Mouse (Mus musculus): ENCODE results near the gene Arl6ip4. TPM values are rescaled to one million over a fixed set of nuclear protein-coding genes. Genes with fewer than 3 reads are reported as not detected.

The Arl6ip4 gene
- polyA plus RNA-seq, 1 experiment, result 51.0 TPM

- Histone ChIP-seq H3K4me3 (ENCODE audit: insufficient read depth, low read length) (no peak overlapping the region), H3K4me1 (ENCODE audit: control insufficient read depth, insufficient read depth, low read length) (peaks cover 8% of the 10 kb centered on the region), H3K27ac (ENCODE audit: insufficient read depth, low read depth, low read length) (no peak overlapping the region)
- TF ChIP-seq POLR2A (IDR thresholded peaks at IDR 0.05; ENCODE audit: borderline replicate concordance, low read depth, low read length) (no peak), CTCF (IDR thresholded peaks at IDR 0.05; ENCODE audit: low read depth, low read length) (no peak)
These were observed 50.9 kb downstream of the Arl6ip4 start for GRCm38 (mm10) chr5:124166741-124167140.

DNA sequence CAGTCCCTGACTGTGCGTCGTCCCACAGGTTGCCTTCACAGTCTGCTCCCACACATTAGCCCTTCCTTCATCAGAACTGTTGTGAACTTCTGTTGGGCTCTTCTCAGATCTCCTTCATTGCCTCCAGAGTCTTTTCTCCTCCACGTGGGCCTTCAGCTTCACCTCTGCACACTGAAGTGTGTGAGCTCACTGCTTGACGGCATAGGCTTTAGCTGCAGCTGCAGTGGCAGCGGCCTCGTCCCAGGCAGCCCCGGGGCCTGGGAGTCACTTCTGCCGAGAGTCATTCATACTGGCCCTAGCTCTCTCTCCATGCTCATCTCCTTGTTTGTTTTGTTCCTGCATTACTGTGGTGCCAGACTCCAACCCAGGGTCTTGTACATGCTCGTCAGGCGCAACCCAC lies 51.7 kb downstream of the Arl6ip4 start:
- no peak for TF ChIP-seq POLR2A (IDR thresholded peaks at IDR 0.05; ENCODE audit: borderline replicate concordance, low read depth, low read length)
- TF ChIP-seq CTCF (IDR thresholded peaks at IDR 0.05; ENCODE audit: low read depth, low read length), result no peak
- Histone ChIP-seq H3K4me1 (ENCODE audit: control insufficient read depth, insufficient read depth, low read length) (peaks cover 8% of the 10 kb centered on the region), H3K4me3 (ENCODE audit: insufficient read depth, low read length) (no peak overlapping the region), H3K27ac (ENCODE audit: insufficient read depth, low read depth, low read length) (no peak overlapping the region)

Other genes with a start within 250 kb of the Arl6ip4 start
- gene Hcar1, start 236.1 kb upstream of the Arl6ip4 start, polyA plus RNA-seq (2012; ENCODE audit: insufficient read depth, insufficient read length, missing spikeins), result not detected in 2 replicates
- gene Denr, start 208.9 kb upstream of the Arl6ip4 start, polyA plus RNA-seq (2012; ENCODE audit: insufficient read depth, insufficient read length, missing spikeins), result 51.8 and 58.3 TPM in 2 replicates
- gene Gm43518, start 188.7 kb upstream of the Arl6ip4 start, polyA plus RNA-seq (2012; ENCODE audit: insufficient read depth, insufficient read length, missing spikeins), result not detected in 2 replicates
- 1.2 and 3.3 TPM in 2 replicates for gene Ccdc62, start 185.4 kb upstream of the Arl6ip4 start, polyA plus RNA-seq (2012; ENCODE audit: insufficient read depth, insufficient read length, missing spikeins)
- 0.51 and 0.64 TPM in 2 replicates for gene Hip1r, start 142.5 kb upstream of the Arl6ip4 start, polyA plus RNA-seq (2012; ENCODE audit: insufficient read depth, insufficient read length, missing spikeins)
- 16.8 and 18.2 TPM in 2 replicates for gene Vps37b, start 83.8 kb upstream of the Arl6ip4 start, polyA plus RNA-seq (2012; ENCODE audit: insufficient read depth, insufficient read length, missing spikeins)
- 1.5 and 1.9 TPM in 2 replicates for gene Abcb9, start 20.3 kb upstream of the Arl6ip4 start, polyA plus RNA-seq (2012; ENCODE audit: insufficient read depth, insufficient read length, missing spikeins)
- gene Ogfod2, start 3.8 kb upstream of the Arl6ip4 start, polyA plus RNA-seq (2012; ENCODE audit: insufficient read depth, insufficient read length, missing spikeins), result 11.5 and 17.8 TPM in 2 replicates
- 0.40 and 0.66 TPM in 2 replicates for gene Pitpnm2, start 133.7 kb downstream of the Arl6ip4 start, polyA plus RNA-seq (2012; ENCODE audit: insufficient read depth, insufficient read length, missing spikeins)
- gene Mphosph9, start 211.9 kb downstream of the Arl6ip4 start, polyA plus RNA-seq (2012; ENCODE audit: insufficient read depth, insufficient read length, missing spikeins), result 4.2 and 7.2 TPM in 2 replicates
- 12.4 and 12.5 TPM in 2 replicates for gene 2810006K23Rik, start 212.0 kb downstream of the Arl6ip4 start, polyA plus RNA-seq (2012; ENCODE audit: insufficient read depth, insufficient read length, missing spikeins)
- 88.0 and 92.2 TPM in 2 replicates for gene Cdk2ap1, start 247.0 kb downstream of the Arl6ip4 start, polyA plus RNA-seq (2012; ENCODE audit: insufficient read depth, insufficient read length, missing spikeins)